ENCODE assay signal across 11 mouse cellular contexts in the genomic region with DNA sequence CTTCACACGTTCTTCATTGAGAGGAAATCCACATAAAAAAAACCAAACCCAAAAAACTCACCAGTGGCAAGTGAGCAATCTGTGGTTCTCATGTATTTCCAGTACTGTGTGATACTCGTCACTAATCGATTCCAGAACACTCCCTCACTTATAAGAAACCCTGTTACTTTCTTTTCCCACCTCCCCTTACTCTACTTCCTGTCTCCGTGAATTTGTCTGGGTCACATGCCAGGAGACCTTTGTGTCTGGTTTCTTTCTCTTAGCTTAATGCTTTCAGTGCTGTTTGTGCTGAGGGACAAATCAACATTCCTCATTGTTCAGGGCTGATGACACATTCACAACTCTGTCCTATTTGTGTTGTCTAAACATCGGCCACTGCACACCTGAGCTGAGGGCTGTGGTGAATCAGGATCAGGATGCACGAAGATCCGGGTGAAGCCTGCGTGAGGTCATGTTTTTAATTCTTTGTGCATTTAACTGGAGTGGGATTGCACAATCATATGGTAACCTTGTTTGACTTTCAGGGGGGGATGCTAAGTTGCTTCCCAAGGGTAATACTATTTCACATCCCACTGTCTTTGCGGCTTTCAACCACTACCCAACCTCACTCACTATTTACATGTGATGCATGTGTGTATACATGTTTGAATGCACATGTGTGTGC. TPM values are rescaled to one million over a fixed set of nuclear protein-coding genes. Genes with fewer than 3 reads are reported as not detected.
A peak's percentile ranks its signal among the peaks of the same experiment; 100 is the strongest.
DNase-seq lines count a peak whose midpoint lies in the region; ATAC-seq and TF ChIP-seq lines count a peak whose summit lies in the region.
"Had no signal": no experiment of that assay in that cellular context is flagged by ENCODE, and none has a peak within 500 bp of the region (broad histone marks: within the 10 kb centered on the region; RNA-seq: fewer than 3 reads in every experiment).

No protein-coding gene starts in this region.

- H3K36me3 ChIP-seq in heart, embryonic 15.5 days = no peaks in the 10 kb centered on the region
- H3K36me3 ChIP-seq in C2C12 (ENCODE audit: control insufficient read depth, insufficient read depth) = no peaks in the 10 kb centered on the region
- no peaks in the 10 kb centered on the region for H3K36me3 ChIP-seq in intestine, embryonic 15.5 days

- peak overlapping the region; percentile 19 for H3ac ChIP-seq in C2C12 (ENCODE audit: control insufficient read depth, insufficient read length, low read depth)

- no peaks in the 10 kb centered on the region; the same call in 1 of the 2 replicates for H3K27me3 ChIP-seq in heart, embryonic 15.5 days
- no peaks in the 10 kb centered on the region for H3K27me3 ChIP-seq in C2C12 (ENCODE audit: control insufficient read depth, insufficient read depth, insufficient read length)
- H3K27me3 ChIP-seq in intestine, embryonic 15.5 days (replicated peaks) = no peaks in the 10 kb centered on the region

- H3K79me3 ChIP-seq in C2C12 (ENCODE audit: low read depth) = no peaks in the 10 kb centered on the region

- H3K79me2 ChIP-seq in C2C12 (ENCODE audit: control insufficient read depth, insufficient read depth) = no peaks in the 10 kb centered on the region

- TF ChIP-seq CTCF in C2C12 (IDR thresholded peaks at IDR 0.05; ENCODE audit: control insufficient read depth, insufficient read depth, insufficient read length) = no peak

- no peak for DNase-seq in heart, adult 9 months (ENCODE audit: low spot score in 2 of 2)
- peak; percentile 71 for DNase-seq in adipocyte (ENCODE audit: low spot score)
- DNase-seq in left cerebral cortex, adult 11 months (ENCODE audit: low spot score) = no peak
- no peak for DNase-seq in left cerebral cortex, postnatal 36 days (ENCODE audit: low spot score in 2 of 2)
- DNase-seq: gastrocnemius, postnatal 10 days had no signal

- intact Hi-C loops in left cerebral cortex, postnatal 36 days (cut with DNase I) = no loop called here

- no peak for ATAC-seq in heart, embryonic 15.5 days (replicated peaks; ENCODE audit: insufficient number of reproducible peaks, insufficient read depth, low FRiP score, low read depth)
- no peak for ATAC-seq in intestine, embryonic 15.5 days
- ATAC-seq in megakaryocyte, adult 5-6 weeks (ENCODE audit: poor library complexity, severe bottlenecking) = no peak

- H3K27ac ChIP-seq in heart, embryonic 15.5 days = peak overlapping the region; percentile 50
- peak overlapping the region; percentile 32; the same call in 1 of the 2 replicates for H3K27ac ChIP-seq in intestine, embryonic 15.5 days
- H3K27ac ChIP-seq: liver, embryonic 14.5 days had no signal

- no peak overlapping the region for H3K9ac ChIP-seq in heart, embryonic 15.5 days
- no peak overlapping the region for H3K9ac ChIP-seq in intestine, embryonic 15.5 days
- H3K9ac ChIP-seq: liver, embryonic 14.5 days had no signal

- H3K4me1 ChIP-seq in heart, embryonic 15.5 days (replicated peaks) = peaks cover 22% of the 10 kb centered on the region
- H3K4me1 ChIP-seq in intestine, embryonic 15.5 days (replicated peaks) = peaks cover 40% of the 10 kb centered on the region

- no peaks in the 10 kb centered on the region for H3K9me3 ChIP-seq in heart, embryonic 15.5 days (replicated peaks)
- no peaks in the 10 kb centered on the region for H3K9me3 ChIP-seq in intestine, embryonic 15.5 days

- H3K4me2 ChIP-seq in heart, embryonic 15.5 days = no peak overlapping the region
- H3K4me2 ChIP-seq in intestine, embryonic 15.5 days (replicated peaks) = no peak overlapping the region

- no peak overlapping the region for H3K4me3 ChIP-seq in heart, embryonic 15.5 days
- H3K4me3 ChIP-seq in C2C12 (ENCODE audit: insufficient read depth, poor library complexity, severe bottlenecking) = no peak overlapping the region
- no peak overlapping the region for H3K4me3 ChIP-seq in intestine, embryonic 15.5 days (replicated peaks)

- WGBS in heart, embryonic 15.5 days = 52% methylated on average over 9 of the region's 9 CpGs
- 42% methylated on average over 9 of the region's 9 CpGs for WGBS in intestine, embryonic 15.5 days

TF ChIP-seq in C2C12, 6 proteins besides CTCF, POLR2A, EP300 and RAD21:
- TF ChIP-seq USF1 (IDR thresholded peaks at IDR 0.05; ENCODE audit: low read depth) = peak; percentile 62
- peak; percentile 98 for TF ChIP-seq CEBPB (IDR thresholded peaks at IDR 0.05; ENCODE audit: low read depth)
- TF ChIP-seq MYOG (IDR thresholded peaks at IDR 0.05; ENCODE audit: control insufficient read depth, extremely low read depth, insufficient read length) = no peak
TF ChIP-seq in C2C12: peak in this region for 2.

RNA-seq across cellular contexts. Expression of a gene that starts 33.0 kb away (rescaled TPM):
- polyA plus RNA-seq in heart, embryonic 15.5 days (2015; fragmentation: Nextera tagmentation; extraction: Ambion mirVana) = 0.58 and 0.66 TPM in 2 replicates
- 53.8 TPM for polyA plus RNA-seq in C2C12 (2012; fragmentation: generic; extraction: Trizol)
- polyA plus RNA-seq in intestine, embryonic 15.5 days (2015; fragmentation: Nextera tagmentation; extraction: Ambion mirVana) = 0.58 and 0.89 TPM in 2 replicates
- total RNA-seq in left cerebral cortex, postnatal 36 days (2021) = 100 to 1,000 TPM; 130 to 162 TPM
- total RNA-seq in megakaryocyte, adult 5-6 weeks (2015) = 1.1 and 1.4 TPM in 2 replicates
- total RNA-seq in megakaryocyte, adult 5-6 weeks (2017) = 3.9 and 5.0 TPM in 2 replicates
- total RNA-seq: MEL had no signal

RNA-seq across cellular contexts. Expression of a gene that starts 33.3 kb away (rescaled TPM):
- 0.29 and 1.3 TPM in 2 replicates for polyA plus RNA-seq in heart, embryonic 15.5 days (2015; fragmentation: Nextera tagmentation; extraction: Ambion mirVana)
- 0.04 TPM for polyA plus RNA-seq in C2C12 (2012; fragmentation: generic; extraction: Trizol)
- 9.3 and 22.1 TPM in 2 replicates for polyA plus RNA-seq in intestine, embryonic 15.5 days (2015; fragmentation: Nextera tagmentation; extraction: Ambion mirVana)
- total RNA-seq in left cerebral cortex, postnatal 36 days (2021) = 1 to 10 TPM; 3.9 to 5.6 TPM
- 9.2 and 10.5 TPM in 2 replicates for total RNA-seq in megakaryocyte, adult 5-6 weeks (2015)
- total RNA-seq in megakaryocyte, adult 5-6 weeks (2017) = 8.3 and 9.7 TPM in 2 replicates
- total RNA-seq: MEL had no signal

Comparison
In these comparisons a context has a peak if more than half of its experiments do, and no peak if none do; other contexts are left out.
1. RNA of a gene that starts 33.0 kb away (polyA plus RNA-seq): 53.8 TPM in C2C12 (single experiment); 0.58 to 0.89 TPM in intestine, embryonic 15.5 days and 0.58 to 0.66 TPM in heart, embryonic 15.5 days; every median in the first group is over 10 times any median in the second.